Mouse (Mus musculus) intestine, postnatal 0 days (tissue): ENCODE data around the gene Ush1g. TPM values are rescaled to one million over a fixed set of nuclear protein-coding genes. Genes with fewer than 3 reads are reported as not detected.

Experiments used
- ATAC-seq: fragments of 200-750 bp; cut with Nextera tagmentation; 2 replicates; pipeline ENCODE4 v1.8.0; 2017; ENCODE audit warnings: mild to moderate bottlenecking, moderate TSS enrichment, moderate library complexity
- H3K27ac ChIP-seq: fragments of 300-500 bp; sonication (generic); 2 replicates; pipeline ENCODE4 v1.5.1; 2014; ENCODE audit warnings: mild to moderate bottlenecking, low read depth, low read length, moderate library complexity
- H3K27me3 ChIP-seq: fragments of 300-500 bp; sonication (generic); replicated peaks from 2 replicates; pipeline ENCODE4 v1.6.1; 2014; ENCODE audit warnings: low read length, mixed read lengths; ENCODE audit not compliant: control insufficient read depth, insufficient read depth
- H3K36me3 ChIP-seq: fragments of 300-500 bp; sonication (generic); 2 replicates; pipeline ENCODE4 v1.6.1; 2014; ENCODE audit warnings: mild to moderate bottlenecking, moderate library complexity; ENCODE audit not compliant: control insufficient read depth, insufficient read depth
- H3K4me1 ChIP-seq: fragments of 300-500 bp; sonication (generic); replicated peaks from 2 replicates; pipeline ENCODE4 v1.6.1; 2014; ENCODE audit warnings: antibody characterized with exemption, low read length, mixed read lengths; ENCODE audit not compliant: control insufficient read depth, insufficient read depth
- H3K4me2 ChIP-seq: fragments of 300-500 bp; sonication (generic); replicated peaks from 2 replicates; pipeline ENCODE4 v1.6.1; 2014; ENCODE audit warnings: low read depth, mild to moderate bottlenecking, moderate library complexity
- H3K4me3 ChIP-seq: fragments of 300-500 bp; sonication (generic); 2 replicates; pipeline ENCODE4 v1.5.1; 2014; ENCODE audit warnings: low read depth, low read length
- H3K9ac ChIP-seq: fragments of 300-500 bp; sonication (generic); 2 replicates; pipeline ENCODE4 v1.6.1; 2014; ENCODE audit warnings: mild to moderate bottlenecking, low read depth, low read length
- H3K9me3 ChIP-seq: fragments of 300-500 bp; sonication (generic); 2 replicates; pipeline ENCODE4 v1.6.1; 2016; ENCODE audit warnings: mixed run types; ENCODE audit not compliant: control insufficient read depth
- CTCF ChIP-seq: sonication (generic); IDR thresholded peaks from 2 replicates; pipeline ENCODE4 v1.5.1; 2016; ENCODE audit warnings: low read depth, mild to moderate bottlenecking, control low read depth, antibody characterized with exemption, moderate library complexity
- WGBS: fragments of 180-500 bp; shearing (Covaris S2); extraction: QIAGEN DNeasy Blood & Tissue Kit; methylation state at CpG from one replicate; pipeline ENCODE4 v1.1.7; 2014; 5-methylcytosine and 5-hydroxymethylcytosine counted together
- polyA plus RNA-seq: library from polyadenylated mRNA; unstranded; fragments of >200 nt; fragmentation: Nextera tagmentation; extraction: Ambion mirVana; gene quantifications from 2 replicates; pipeline ENCODE4 v1.2.1, GENCODE M21; 2015

The Ush1g gene
- polyA plus RNA-seq, 1 experiment from 2014 or later, result 0.09 TPM

DNA sequence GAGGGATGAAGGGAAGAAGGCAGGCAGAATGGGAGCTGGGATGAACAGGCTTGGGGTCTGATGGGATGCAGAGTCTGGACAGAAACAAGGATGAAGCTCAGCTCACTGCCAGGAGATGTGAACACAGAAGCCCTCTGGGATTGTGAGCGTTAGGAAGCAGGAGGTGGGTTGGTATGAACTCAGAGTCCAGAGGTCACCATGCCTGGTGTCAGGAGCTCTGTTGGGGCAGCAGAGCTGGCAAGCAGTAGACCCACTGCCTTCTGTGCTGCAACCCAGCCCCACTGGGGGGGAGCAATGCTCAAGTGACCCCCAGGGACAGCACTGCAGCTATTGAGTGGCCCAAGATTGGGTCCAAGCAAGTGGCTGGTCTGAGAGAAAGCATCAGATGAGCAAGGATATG is 16.0 kb upstream of the Ush1g start:
- H3K27me3 ChIP-seq, result peaks cover 37% of the 10 kb centered on the region
- peak; percentile 44; the same call in 1 of the 2 replicates for ATAC-seq
- 20% methylated on average over 1 of the region's 1 CpGs for WGBS

DNA sequence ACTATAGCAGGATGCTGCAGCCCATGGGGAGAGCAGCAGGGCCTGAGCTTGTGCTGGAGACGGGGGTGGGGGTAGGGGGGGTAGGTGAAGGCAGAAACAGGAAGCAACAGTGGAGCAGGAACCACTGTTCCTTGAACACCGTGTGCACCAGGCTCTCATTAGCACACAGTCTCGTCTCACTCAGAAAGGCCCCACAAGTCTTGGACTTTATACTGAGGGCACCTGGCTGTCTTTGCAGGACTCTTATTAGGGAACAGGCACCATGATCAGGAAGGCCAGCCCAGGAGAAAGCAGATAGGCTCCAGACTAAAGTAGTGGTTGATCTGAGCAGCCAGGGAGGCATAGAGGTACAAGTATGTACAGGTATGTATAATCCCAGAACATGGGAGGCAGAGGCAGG is 15.5 kb upstream of the Ush1g start:
- H3K9me3 ChIP-seq, result no peaks in the 10 kb centered on the region
- no peaks in the 10 kb centered on the region for H3K36me3 ChIP-seq
- no peak overlapping the region for H3K4me3 ChIP-seq
- H3K27me3 ChIP-seq, result peaks cover 42% of the 10 kb centered on the region
- no peak overlapping the region for H3K4me2 ChIP-seq
- peak; percentile 74 for ATAC-seq
- no peak overlapping the region for H3K9ac ChIP-seq
- no peak for TF ChIP-seq CTCF
- peak overlapping the region; percentile 57 for H3K27ac ChIP-seq
- 21% methylated on average over 3 of the region's 3 CpGs for WGBS
- H3K4me1 ChIP-seq, result peaks cover 13% of the 10 kb centered on the region; the same call in 1 of the 2 replicates

More for the DNA sequence above, 16.0 kb upstream of the Ush1g start:
- no peaks in the 10 kb centered on the region for H3K9me3 ChIP-seq
- no peak for TF ChIP-seq CTCF
- H3K4me1 ChIP-seq, result peaks cover 13% of the 10 kb centered on the region; the same call in 1 of the 2 replicates
- H3K4me3 ChIP-seq, result no peak overlapping the region
- peak overlapping the region; percentile 21; the same call in 1 of the 2 replicates for H3K4me2 ChIP-seq
- H3K9ac ChIP-seq, result no peak overlapping the region
- no peaks in the 10 kb centered on the region for H3K36me3 ChIP-seq
- peak overlapping the region; percentile 57 for H3K27ac ChIP-seq

DNA sequence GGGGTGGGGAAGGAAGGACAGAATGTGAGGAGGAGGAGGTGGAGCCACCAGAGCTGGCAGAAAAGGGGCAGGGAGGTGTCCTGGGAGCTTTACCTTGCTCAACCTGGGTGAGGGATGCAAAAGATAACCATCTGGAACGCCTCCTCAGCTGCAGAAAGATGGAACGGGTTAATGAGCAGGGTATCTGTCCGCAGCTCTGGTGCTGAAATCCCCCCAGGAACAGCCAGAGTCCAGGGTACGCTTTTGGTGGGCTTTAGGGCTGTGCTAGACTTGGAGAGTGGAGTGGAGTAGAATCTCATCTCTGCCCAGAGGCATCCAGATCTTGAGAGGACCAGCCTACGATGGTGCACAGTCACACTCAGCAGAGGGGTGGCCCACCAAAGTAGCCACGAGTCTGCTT is 14.3 kb upstream of the Ush1g start:
- 21% methylated on average over 6 of the region's 6 CpGs for WGBS
- ATAC-seq, result no peak
- Histone ChIP-seq H3K27ac (no peak overlapping the region), H3K9ac (no peak overlapping the region), H3K36me3 (no peaks in the 10 kb centered on the region), H3K9me3 (no peaks in the 10 kb centered on the region), H3K4me3 (no peak overlapping the region), H3K27me3 (peaks cover 46% of the 10 kb centered on the region), H3K4me2 (no peak overlapping the region), H3K4me1 (peaks cover 13% of the 10 kb centered on the region; the same call in 1 of the 2 replicates)
- no peak for TF ChIP-seq CTCF

DNA sequence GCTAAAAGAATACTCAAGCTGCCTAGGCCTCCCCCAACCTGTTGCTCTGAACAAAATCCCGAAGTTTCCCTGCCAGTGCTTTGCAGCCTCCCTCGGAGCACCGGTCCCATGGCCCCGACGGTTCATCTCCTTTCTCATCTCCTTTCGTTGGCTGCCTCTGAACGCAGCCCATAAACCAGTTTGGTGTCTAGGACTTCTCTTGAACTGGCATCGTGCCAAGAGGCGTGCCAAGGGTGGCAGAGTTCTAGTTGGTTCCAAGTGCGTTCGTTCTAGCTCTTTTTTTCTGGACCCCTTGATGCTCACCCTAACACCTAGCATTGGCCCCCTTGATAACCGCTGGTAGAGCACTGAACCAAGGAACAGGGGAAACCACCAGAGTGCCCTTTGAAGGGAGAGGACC is 13.4 kb upstream of the Ush1g start:
- Histone ChIP-seq H3K4me2 (no peak overlapping the region; the same call in 1 of the 2 replicates), H3K4me1 (peaks cover 13% of the 10 kb centered on the region; the same call in 1 of the 2 replicates), H3K27me3 (peaks cover 49% of the 10 kb centered on the region), H3K27ac (no peak overlapping the region), H3K4me3 (0 out of 2 replicates have a peak overlapping the region, but pooled peaks have one; percentile 18), H3K9ac (no peak overlapping the region), H3K9me3 (no peaks in the 10 kb centered on the region), H3K36me3 (no peaks in the 10 kb centered on the region)
- TF ChIP-seq CTCF, result no peak
- no peak for ATAC-seq
- 43% methylated on average over 12 of the region's 12 CpGs for WGBS

DNA sequence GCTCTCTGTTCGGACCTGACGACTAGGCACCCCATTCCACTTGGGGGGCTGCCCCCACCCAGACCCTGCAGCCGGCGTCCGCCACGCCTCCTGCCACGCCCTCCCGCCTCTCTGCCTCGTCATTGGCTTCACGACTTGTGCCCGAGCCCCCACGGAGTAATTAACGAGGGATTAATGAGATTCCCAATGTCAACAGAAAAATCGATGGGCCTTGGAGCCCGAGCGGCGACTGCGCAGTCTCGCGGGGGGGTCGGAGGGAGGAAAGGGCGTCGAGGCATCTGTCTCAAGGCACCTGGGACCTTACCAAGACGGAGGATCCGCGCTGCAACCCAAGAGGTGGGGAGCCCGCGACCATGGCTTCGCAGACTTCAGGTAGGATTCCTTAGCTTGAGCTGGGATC is 12.7 kb upstream of the Ush1g start, which contains the start of gene Otop3:
Gene Otop3, plus strand, starts transcription at position 201 of the 400 bp plus-strand sequence.
- Histone ChIP-seq H3K4me3 (0 out of 2 replicates have a peak within 1 kb of the TSS, but pooled peaks have one; percentile 18), H3K4me2 (peak within 1 kb of the TSS; percentile 44), H3K9ac (peak within 1 kb of the TSS; percentile 26; the same call in 1 of the 2 replicates), H3K27ac (no peak within 1 kb of the TSS), H3K4me1 (peaks cover 13% of the 10 kb centered on the region; the same call in 1 of the 2 replicates), H3K36me3 (no peaks in the 10 kb centered on the region), H3K27me3 (peaks cover 54% of the 10 kb centered on the region), H3K9me3 (no peaks in the 10 kb centered on the region)
- WGBS, result 3% methylated on average over 29 of the region's 29 CpGs
- ATAC-seq, result no peak
- TF ChIP-seq CTCF, result no peak

DNA sequence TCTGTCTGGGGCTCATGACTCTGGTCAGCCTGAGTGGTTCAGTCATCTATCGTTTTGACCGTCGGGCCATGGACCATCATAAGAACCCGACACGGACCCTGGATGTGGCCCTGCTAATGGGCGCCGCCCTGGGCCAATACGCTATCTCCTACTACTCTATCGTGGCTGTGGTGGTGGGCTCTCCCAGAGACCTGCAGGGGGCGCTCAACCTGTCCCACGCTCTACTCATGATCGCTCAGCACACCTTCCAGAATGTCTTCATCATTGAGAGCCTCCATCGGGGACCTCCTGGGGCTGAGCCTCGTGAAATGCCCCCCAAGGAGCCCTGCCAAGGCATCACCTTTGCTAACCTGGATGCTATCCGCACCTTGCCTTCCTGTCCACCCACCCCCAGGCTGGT is 7.5 kb upstream of the Ush1g start:
- peaks cover under 1% of the 10 kb centered on the region; the same call in 1 of the 2 replicates for H3K4me1 ChIP-seq
- H3K9me3 ChIP-seq, result no peaks in the 10 kb centered on the region
- no peak overlapping the region for H3K4me2 ChIP-seq
- H3K27ac ChIP-seq, result no peak overlapping the region
- ATAC-seq, result no peak
- peak; percentile 48 for TF ChIP-seq CTCF
- peaks cover 44% of the 10 kb centered on the region for H3K27me3 ChIP-seq
- H3K36me3 ChIP-seq, result no peaks in the 10 kb centered on the region
- whole genome bisulfite sequencing, result 71% methylated on average over 15 of the region's 15 CpGs
- no peak overlapping the region for H3K4me3 ChIP-seq
- H3K9ac ChIP-seq, result no peak overlapping the region
